Mouse (Mus musculus): ENCODE data around the gene Ntrk2.

Gene Ntrk2

DNA sequence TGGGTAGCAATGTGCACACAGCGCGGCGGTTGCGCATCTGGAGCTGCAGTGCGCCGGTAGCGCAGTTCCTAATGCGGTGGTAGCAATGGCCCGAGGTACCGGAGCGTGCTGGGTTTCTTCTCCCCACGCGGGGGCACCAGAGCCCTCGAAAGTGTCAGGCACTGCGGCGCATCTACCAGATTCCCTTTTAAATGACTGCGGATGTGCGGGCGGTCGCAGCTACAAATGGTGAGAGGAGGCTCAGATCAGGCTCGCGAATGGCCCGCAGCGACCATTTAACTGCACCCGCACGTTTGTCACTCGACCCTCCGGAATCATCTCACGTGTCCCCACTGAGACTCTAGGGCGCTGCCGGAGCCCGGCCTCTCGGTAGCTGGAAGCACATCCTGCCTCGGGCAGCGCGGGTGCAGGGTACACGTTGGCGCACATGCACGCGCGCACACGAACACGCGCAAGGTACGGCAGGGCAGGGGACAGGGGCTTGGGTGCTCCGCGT lies at the start of gene Ntrk2:
Gene Ntrk2, plus strand, starts transcription at position 173 of the 496 bp plus-strand sequence.
- Histone ChIP-seq H3K27me3 (ENCODE audit: insufficient read depth, low read length) (peaks cover 67% of the 10 kb centered on the region), H3K9me3 (ENCODE audit: low read length) (peaks cover 4% of the 10 kb centered on the region; the same call in 1 of the 2 replicates), H3K4me1 (replicated peaks; ENCODE audit: low read depth, low read length) (peaks cover 24% of the 10 kb centered on the region), H3K36me3 (ENCODE audit: insufficient read depth, low read length) (no peaks in the 10 kb centered on the region), H3K4me3 (replicated peaks; ENCODE audit: low read length) (peak within 1 kb of the TSS; percentile 78)
- peak; percentile 29 for TF ChIP-seq CTCF (conservative IDR thresholded peaks at IDR 0.05; ENCODE audit: low read length)
- TF ChIP-seq NANOG (IDR thresholded peaks at IDR 0.05; ENCODE audit: borderline replicate concordance, low read length) = no peak
- no peak for TF ChIP-seq POU5F1 (IDR thresholded peaks at IDR 0.05; ENCODE audit: borderline replicate concordance, low read length)

DNA sequence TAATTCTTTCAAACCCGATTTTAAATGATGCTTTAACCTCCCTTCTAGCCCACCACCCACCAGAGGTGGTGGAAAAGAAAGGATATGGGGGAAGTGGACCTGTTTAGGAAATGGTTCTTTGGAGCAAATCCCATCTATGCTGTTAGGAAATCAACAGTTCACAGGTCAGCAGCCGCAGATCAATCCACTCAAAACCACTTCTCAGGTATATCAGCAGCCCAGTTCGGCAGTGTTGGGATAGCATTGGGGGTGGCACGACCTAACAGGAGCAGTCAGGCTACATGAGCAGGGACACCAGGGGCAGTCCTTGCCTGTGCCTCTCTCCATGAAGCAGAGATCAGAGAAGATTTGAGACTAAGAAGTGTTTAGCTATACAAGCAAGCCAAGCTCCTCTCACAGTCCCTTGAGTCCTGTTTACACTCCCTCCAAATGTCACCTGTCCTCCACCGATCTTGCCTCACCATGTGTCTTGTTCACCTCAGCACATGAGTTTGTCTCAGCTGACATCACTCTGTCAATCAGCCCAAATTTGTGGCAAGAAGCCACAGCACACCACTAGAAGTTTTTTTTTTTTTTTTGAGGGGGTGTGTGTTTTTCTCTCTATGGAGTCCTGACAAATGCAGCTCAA lies 45.3 kb upstream of the Ntrk2 start:
- peaks cover 8% of the 10 kb centered on the region; the same call in 1 of the 2 replicates for H3K9me3 ChIP-seq (ENCODE audit: low read length)
- no peaks in the 10 kb centered on the region for H3K4me1 ChIP-seq (replicated peaks; ENCODE audit: low read depth, low read length)
- H3K36me3 ChIP-seq (ENCODE audit: insufficient read depth, low read length) = no peaks in the 10 kb centered on the region
- no peaks in the 10 kb centered on the region for H3K27me3 ChIP-seq (ENCODE audit: insufficient read depth, low read length)
- H3K4me3 ChIP-seq (replicated peaks; ENCODE audit: low read length) = no peak overlapping the region
- TF ChIP-seq CTCF (conservative IDR thresholded peaks at IDR 0.05; ENCODE audit: low read length) (no peak), POU5F1 (IDR thresholded peaks at IDR 0.05; ENCODE audit: borderline replicate concordance, low read length) (no peak), NANOG (IDR thresholded peaks at IDR 0.05; ENCODE audit: borderline replicate concordance, low read length) (no peak)

DNA sequence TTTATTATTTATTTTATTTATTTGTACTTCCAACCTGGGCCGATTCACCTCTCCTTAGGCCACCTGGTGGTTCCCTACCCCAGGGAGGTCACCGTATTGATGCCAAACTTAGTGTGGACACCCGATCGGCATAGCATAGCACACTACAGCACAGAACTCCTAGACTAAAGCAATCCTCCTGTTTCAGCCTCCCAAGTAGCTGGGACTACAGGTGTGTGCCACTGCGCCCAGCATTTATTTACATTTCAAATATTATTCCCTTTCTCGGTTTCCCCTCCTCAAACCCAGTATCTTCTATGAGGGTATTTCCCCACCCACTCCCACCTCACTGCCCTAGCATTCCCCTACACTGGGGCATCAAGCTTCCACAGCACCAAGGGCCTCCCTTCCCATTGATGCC lies 38.1 kb upstream of the Ntrk2 start:
- H3K27me3 ChIP-seq (ENCODE audit: insufficient read depth, low read length) = no peaks in the 10 kb centered on the region
- no peaks in the 10 kb centered on the region for H3K4me1 ChIP-seq (replicated peaks; ENCODE audit: low read depth, low read length)
- H3K4me3 ChIP-seq (replicated peaks; ENCODE audit: low read length) = no peak overlapping the region
- no peak for TF ChIP-seq CTCF (conservative IDR thresholded peaks at IDR 0.05; ENCODE audit: low read length)
- no peak for TF ChIP-seq POU5F1 (IDR thresholded peaks at IDR 0.05; ENCODE audit: borderline replicate concordance, low read length)
- TF ChIP-seq NANOG (IDR thresholded peaks at IDR 0.05; ENCODE audit: borderline replicate concordance, low read length) = no peak
- H3K36me3 ChIP-seq (ENCODE audit: insufficient read depth, low read length) = no peaks in the 10 kb centered on the region
- no peaks in the 10 kb centered on the region for H3K9me3 ChIP-seq (ENCODE audit: low read length)

DNA sequence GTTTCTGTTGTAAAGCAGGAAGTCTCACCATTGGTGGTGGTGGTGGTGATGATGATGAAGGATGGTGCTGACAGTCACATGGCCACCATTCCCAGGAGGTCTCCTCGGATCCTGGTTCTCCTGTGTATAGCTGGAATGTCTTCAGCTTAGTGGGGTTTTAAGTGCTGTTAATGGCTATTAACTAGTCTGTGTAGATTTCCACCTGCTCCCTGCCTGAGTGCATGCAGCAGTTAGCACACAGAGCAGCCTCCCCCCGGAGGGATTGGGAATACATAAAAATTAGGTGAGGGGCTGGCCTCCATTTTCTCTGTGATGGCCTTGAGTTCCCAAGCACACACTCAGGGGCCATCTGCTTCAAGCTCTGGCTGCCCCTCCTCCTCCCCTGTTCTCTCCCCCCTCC lies 36.9 kb upstream of the Ntrk2 start:
- H3K9me3 ChIP-seq (ENCODE audit: low read length) = no peaks in the 10 kb centered on the region
- H3K4me3 ChIP-seq (replicated peaks; ENCODE audit: low read length) = no peak overlapping the region
- no peak for TF ChIP-seq NANOG (IDR thresholded peaks at IDR 0.05; ENCODE audit: borderline replicate concordance, low read length)
- TF ChIP-seq POU5F1 (IDR thresholded peaks at IDR 0.05; ENCODE audit: borderline replicate concordance, low read length) = no peak
- TF ChIP-seq CTCF (conservative IDR thresholded peaks at IDR 0.05; ENCODE audit: low read length) = no peak
- no peaks in the 10 kb centered on the region for H3K27me3 ChIP-seq (ENCODE audit: insufficient read depth, low read length)
- no peaks in the 10 kb centered on the region for H3K36me3 ChIP-seq (ENCODE audit: insufficient read depth, low read length)
- no peaks in the 10 kb centered on the region for H3K4me1 ChIP-seq (replicated peaks; ENCODE audit: low read depth, low read length)

DNA sequence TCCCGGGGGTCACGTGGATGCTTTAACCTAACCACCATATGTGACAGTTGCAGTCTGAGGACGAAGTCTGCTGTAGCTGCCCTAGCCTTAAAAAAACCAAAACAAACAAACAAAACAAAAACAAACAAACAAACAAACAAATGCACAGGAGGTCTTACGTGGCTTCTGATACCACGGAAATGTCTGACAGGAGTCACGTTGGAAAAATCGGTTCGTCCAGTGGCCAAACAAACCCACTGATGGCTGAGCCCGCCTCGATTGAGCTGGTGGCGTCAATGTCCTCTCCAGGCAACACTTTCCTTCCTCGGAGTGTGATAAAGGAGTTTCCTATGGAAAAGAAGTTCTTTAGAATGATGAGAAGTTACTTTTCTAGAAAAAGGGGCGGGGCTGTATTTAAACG lies 27.1 kb upstream of the Ntrk2 start:
- Histone ChIP-seq H3K4me1 (replicated peaks; ENCODE audit: low read depth, low read length) (peaks cover 10% of the 10 kb centered on the region), H3K36me3 (ENCODE audit: insufficient read depth, low read length) (no peaks in the 10 kb centered on the region), H3K4me3 (replicated peaks; ENCODE audit: low read length) (no peak overlapping the region), H3K27me3 (ENCODE audit: insufficient read depth, low read length) (0 out of 2 replicates have a peak, but pooled peaks cover 2% of the 10 kb centered on the region), H3K9me3 (ENCODE audit: low read length) (no peaks in the 10 kb centered on the region)
- no peak for TF ChIP-seq CTCF (conservative IDR thresholded peaks at IDR 0.05; ENCODE audit: low read length)
- TF ChIP-seq POU5F1 (IDR thresholded peaks at IDR 0.05; ENCODE audit: borderline replicate concordance, low read length) = no peak
- TF ChIP-seq NANOG (IDR thresholded peaks at IDR 0.05; ENCODE audit: borderline replicate concordance, low read length) = no peak

DNA sequence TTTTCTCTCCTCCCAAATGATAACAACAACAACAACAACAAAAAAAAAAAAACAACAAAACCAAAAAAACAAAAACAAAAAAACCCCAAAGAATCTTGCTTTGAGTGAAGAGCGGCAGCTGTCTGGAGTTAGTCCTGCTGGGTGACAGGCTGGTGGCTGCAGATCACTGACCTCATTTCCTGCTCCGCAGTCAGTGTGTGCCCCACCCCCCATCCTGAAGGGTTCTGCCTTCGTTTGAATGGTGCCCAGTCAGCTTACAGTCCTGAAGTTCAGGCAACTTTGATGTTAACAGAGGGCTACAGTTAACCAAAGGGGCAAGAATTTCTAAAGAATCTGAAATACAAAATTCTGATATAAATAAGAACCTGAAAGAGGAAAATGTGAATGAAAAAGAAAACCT lies 19.9 kb upstream of the Ntrk2 start:
- H3K4me1 ChIP-seq (replicated peaks; ENCODE audit: low read depth, low read length) = peaks cover 7% of the 10 kb centered on the region; the same call in 1 of the 2 replicates
- H3K4me3 ChIP-seq (replicated peaks; ENCODE audit: low read length) = no peak overlapping the region
- no peaks in the 10 kb centered on the region for H3K9me3 ChIP-seq (ENCODE audit: low read length)
- no peaks in the 10 kb centered on the region for H3K27me3 ChIP-seq (ENCODE audit: insufficient read depth, low read length)
- TF ChIP-seq POU5F1 (IDR thresholded peaks at IDR 0.05; ENCODE audit: borderline replicate concordance, low read length) (no peak), NANOG (IDR thresholded peaks at IDR 0.05; ENCODE audit: borderline replicate concordance, low read length) (no peak), CTCF (conservative IDR thresholded peaks at IDR 0.05; ENCODE audit: low read length) (no peak)
- no peaks in the 10 kb centered on the region for H3K36me3 ChIP-seq (ENCODE audit: insufficient read depth, low read length)

DNA sequence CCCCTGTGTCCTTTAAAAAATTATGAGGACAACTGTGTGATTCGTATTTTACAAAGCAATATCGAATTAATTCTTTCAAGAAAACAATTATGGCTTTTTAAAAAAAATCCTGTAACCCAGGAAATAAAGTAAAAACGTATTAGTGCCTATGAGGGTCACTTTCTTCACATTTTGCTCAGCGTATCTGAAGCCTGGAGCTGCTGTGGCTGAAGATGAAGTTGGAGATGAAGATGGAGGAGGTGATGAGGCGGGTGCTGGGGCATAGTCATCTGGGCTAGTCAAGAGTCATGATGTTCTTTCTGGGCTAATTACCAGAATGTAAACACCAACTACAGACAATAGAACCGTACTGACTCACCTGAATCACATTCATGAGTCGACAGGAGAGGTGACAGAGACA lies 15.6 kb upstream of the Ntrk2 start:
- H3K4me3 ChIP-seq (replicated peaks; ENCODE audit: low read length) = no peak overlapping the region
- TF ChIP-seq NANOG (IDR thresholded peaks at IDR 0.05; ENCODE audit: borderline replicate concordance, low read length) (no peak), CTCF (conservative IDR thresholded peaks at IDR 0.05; ENCODE audit: low read length) (no peak), POU5F1 (IDR thresholded peaks at IDR 0.05; ENCODE audit: borderline replicate concordance, low read length) (no peak)
- H3K4me1 ChIP-seq (replicated peaks; ENCODE audit: low read depth, low read length) = peaks cover 4% of the 10 kb centered on the region; the same call in 1 of the 2 replicates
- H3K27me3 ChIP-seq (ENCODE audit: insufficient read depth, low read length) = no peaks in the 10 kb centered on the region
- no peaks in the 10 kb centered on the region for H3K36me3 ChIP-seq (ENCODE audit: insufficient read depth, low read length)
- H3K9me3 ChIP-seq (ENCODE audit: low read length) = peaks cover 15% of the 10 kb centered on the region

DNA sequence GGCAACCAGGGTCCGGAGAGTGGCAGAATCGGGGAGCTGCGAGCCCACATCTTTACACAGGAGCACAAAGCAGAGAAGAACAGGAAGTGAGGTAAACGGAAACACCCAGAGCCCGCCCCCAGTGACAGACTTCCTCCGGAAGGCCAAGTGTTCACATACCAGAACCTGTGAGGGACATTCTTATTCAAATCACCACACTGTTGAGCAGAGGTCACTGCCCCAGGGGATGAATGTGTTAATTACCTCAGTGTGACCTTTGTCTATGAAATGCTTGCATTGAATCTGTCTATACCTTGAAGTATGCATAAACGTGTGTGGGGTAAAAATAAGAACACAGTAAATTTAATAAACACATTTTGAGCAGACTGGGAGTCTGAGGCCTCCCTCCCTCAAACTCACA lies 9.0 kb upstream of the Ntrk2 start:
- Histone ChIP-seq H3K36me3 (ENCODE audit: insufficient read depth, low read length) (no peaks in the 10 kb centered on the region), H3K4me3 (replicated peaks; ENCODE audit: low read length) (0 out of 2 replicates have a peak overlapping the region, but pooled peaks have one; percentile 10), H3K4me1 (replicated peaks; ENCODE audit: low read depth, low read length) (peaks cover 9% of the 10 kb centered on the region; the same call in 1 of the 2 replicates), H3K27me3 (ENCODE audit: insufficient read depth, low read length) (no peaks in the 10 kb centered on the region), H3K9me3 (ENCODE audit: low read length) (peaks cover 42% of the 10 kb centered on the region)
- TF ChIP-seq POU5F1 (IDR thresholded peaks at IDR 0.05; ENCODE audit: borderline replicate concordance, low read length) = 0 out of 2 replicates have a peak, but pooled peaks have one; percentile 44
- TF ChIP-seq CTCF (conservative IDR thresholded peaks at IDR 0.05; ENCODE audit: low read length) = no peak

All from E14TG2a.4 (cell line).